Mouse (Mus musculus) effector memory CD4-positive, alpha-beta T cell, adult 5 months (primary cell): ENCODE measurements around the gene Olfr1195. TPM values are rescaled to one million over a fixed set of nuclear protein-coding genes. Genes with fewer than 3 reads are reported as not detected.

Source experiments
- polyA plus RNA-seq: library from polyadenylated mRNA; unstranded; fragments of 100-300 nt; shearing (Covaris generic); gene quantifications from one replicate; pipeline ENCODE4 v1.2.1, GENCODE M21; 2017

The Olfr1195 gene
- not detected for polyA plus RNA-seq

DNA sequence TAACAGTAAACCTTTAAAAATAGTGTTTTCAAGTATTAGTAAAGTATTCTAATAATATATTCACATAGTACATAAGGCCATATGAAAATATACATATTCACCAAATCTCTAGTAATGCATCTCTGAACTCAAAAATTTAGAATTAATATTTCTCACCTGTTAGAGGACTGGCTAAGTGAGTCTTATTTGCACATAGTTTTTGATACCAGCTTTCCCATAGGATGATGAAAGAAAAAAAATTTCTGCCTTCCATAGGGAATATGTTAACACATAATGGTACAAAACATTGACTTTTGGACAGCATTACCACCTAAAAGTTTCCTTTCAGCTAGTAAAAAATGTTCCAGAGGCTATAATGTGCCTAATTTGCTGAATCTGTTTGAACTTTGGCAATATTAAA is at the start of gene Olfr1195:
Gene Olfr1195, minus strand, starts transcription at position 101 of the 400 bp plus-strand sequence.

DNA sequence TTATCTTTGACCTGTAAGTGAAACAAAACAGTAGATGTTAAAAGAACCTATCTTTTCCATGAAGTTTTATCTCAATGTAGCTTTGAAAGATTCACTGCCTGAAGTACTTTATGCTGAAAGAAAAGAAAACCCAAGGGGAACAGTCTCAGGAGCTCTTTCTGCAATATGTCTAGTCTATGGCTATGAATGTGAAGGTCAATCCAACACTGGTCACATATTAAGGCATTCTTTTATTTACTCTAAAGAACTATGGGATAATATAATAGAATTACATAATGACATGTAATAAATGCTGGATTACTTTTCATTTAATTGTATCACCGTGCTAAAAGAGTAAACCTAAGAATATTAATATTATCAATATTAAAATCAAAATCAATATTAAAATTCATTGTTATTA is 43.3 kb upstream of the Olfr1195 start, which contains the start of gene Olfr1197:
Gene Olfr1197, minus strand, starts transcription at position 101 of the 400 bp plus-strand sequence.

DNA sequence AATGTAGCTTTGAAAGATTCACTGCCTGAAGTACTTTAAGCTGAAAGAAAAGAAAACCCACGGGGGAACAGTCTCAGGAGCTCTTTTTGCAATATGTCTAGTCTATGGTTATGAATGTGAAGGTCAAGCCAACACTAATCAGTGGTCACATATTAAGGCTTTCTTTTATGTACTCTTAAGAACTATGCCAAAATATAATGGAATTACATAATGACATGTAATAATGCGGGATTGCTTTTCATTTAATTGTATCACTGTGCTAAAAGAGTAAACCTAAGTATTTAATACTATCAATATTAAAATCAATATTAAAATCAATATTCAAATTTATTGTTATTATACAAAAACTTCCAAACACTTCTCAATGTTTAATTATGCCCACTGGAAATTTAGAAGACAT is 15.5 kb upstream of the Olfr1195 start, which contains the start of gene Olfr1196:
Gene Olfr1196, minus strand, starts transcription at position 101 of the 400 bp plus-strand sequence.

DNA sequence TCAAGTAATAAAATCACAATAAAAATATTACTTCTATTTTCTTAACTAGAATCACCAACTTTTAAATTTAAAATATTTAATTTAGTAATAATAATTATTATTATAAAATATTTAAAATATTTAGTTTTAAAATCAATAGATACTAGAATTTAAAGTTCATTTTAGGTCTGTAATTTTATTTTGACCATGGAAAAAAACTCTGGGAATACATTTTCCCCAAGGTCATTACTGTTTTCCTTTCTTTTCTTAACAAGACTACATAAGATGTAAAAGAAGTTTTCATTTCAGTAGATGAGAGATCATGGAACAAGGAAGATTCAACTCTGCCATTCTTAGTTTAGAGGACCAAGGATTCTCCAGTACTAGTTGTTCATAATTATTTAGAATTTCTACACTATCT is 13.7 kb downstream of the Olfr1195 start, which contains the start of gene Olfr1193:
Gene Olfr1193, plus strand, starts transcription at position 301 of the 400 bp plus-strand sequence.

DNA sequence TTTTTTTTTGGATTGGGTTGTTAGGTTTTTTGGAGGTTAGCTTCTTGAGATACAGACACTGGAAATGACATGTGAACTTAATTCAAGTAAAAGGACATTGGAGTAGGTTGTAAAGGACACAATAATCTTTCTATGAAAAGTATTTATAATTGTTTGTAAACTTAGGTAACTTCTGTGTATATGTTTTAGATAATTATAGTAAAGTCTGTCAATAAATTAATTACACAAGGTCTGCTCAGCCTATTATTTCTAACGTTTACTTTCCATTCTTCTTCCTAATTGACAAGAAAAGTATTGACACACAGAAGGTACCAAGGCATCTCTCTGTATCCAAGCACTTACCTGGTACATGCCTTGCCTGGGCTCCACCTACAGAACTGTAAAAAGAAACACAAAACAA is 40.8 kb downstream of the Olfr1195 start, which contains the start of gene Olfr1192-ps1:
Gene Olfr1192-ps1, plus strand, starts transcription at position 301 of the 400 bp plus-strand sequence.

DNA sequence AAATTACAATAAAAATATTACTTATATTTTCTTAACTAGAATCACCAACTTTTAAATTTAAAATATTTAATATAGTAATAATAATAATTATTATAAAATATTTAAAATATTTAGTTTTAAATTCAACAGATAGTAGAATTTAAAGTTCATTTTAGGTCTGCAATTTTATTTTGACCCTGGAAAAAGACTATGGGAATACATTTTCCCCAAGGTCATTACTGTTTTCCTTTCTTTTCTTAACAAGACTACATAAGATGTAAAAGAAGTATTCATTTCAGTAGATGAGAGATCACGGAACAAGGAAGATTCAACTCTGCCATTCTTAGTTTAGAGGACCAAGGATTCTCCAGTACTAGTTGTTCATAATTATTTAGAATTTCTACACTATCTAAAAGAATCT is 48.7 kb downstream of the Olfr1195 start, which contains the start of gene Olfr1191-ps1:
Gene Olfr1191-ps1, plus strand, starts transcription at position 301 of the 400 bp plus-strand sequence.

Other genes starting within 250 kb of the Olfr1195 start
- not detected for gene Gm13757, start 240.1 kb downstream of the Olfr1195 start, polyA plus RNA-seq
- gene Olfr1183, start 234.3 kb downstream of the Olfr1195 start, polyA plus RNA-seq: not detected
- 0.37 TPM for gene Olfr1184, start 205.6 kb downstream of the Olfr1195 start, polyA plus RNA-seq
- gene Olfr1185-ps1, start 195.9 kb downstream of the Olfr1195 start, polyA plus RNA-seq: not detected
- gene Olfr1186, start 170.6 kb downstream of the Olfr1195 start, polyA plus RNA-seq: not detected
- gene Olfr1188, start 132.3 kb downstream of the Olfr1195 start, polyA plus RNA-seq: not detected
- not detected for gene Olfr1189, start 102.7 kb downstream of the Olfr1195 start, polyA plus RNA-seq
- not detected for gene Olfr1191-ps1, start 48.6 kb downstream of the Olfr1195 start, polyA plus RNA-seq
- gene Olfr1192-ps1, start 40.7 kb downstream of the Olfr1195 start, polyA plus RNA-seq: 0.12 TPM
- gene Olfr1193, start 13.6 kb downstream of the Olfr1195 start, polyA plus RNA-seq: not detected
- gene Olfr1196, start 15.4 kb upstream of the Olfr1195 start, polyA plus RNA-seq: not detected
- not detected for gene Olfr1197, start 43.2 kb upstream of the Olfr1195 start, polyA plus RNA-seq
- gene Olfr1198, start 62.2 kb upstream of the Olfr1195 start, polyA plus RNA-seq: not detected
- gene Olfr1199, start 71.3 kb upstream of the Olfr1195 start, polyA plus RNA-seq: not detected
- not detected for gene Olfr1200, start 81.3 kb upstream of the Olfr1195 start, polyA plus RNA-seq
- not detected for gene Olfr1201, start 103.8 kb upstream of the Olfr1195 start, polyA plus RNA-seq
- 0.19 TPM for gene Olfr1202, start 125.3 kb upstream of the Olfr1195 start, polyA plus RNA-seq
- not detected for gene Olfr1205, start 140.6 kb upstream of the Olfr1195 start, polyA plus RNA-seq
- not detected for gene Olfr1204, start 160.1 kb upstream of the Olfr1195 start, polyA plus RNA-seq
- 0.24 TPM for gene Olfr1206, start 174.0 kb upstream of the Olfr1195 start, polyA plus RNA-seq
- not detected for gene Olfr1208, start 213.1 kb upstream of the Olfr1195 start, polyA plus RNA-seq
- not detected for gene Olfr1209, start 226.0 kb upstream of the Olfr1195 start, polyA plus RNA-seq
- not detected for gene Olfr1211, start 248.9 kb upstream of the Olfr1195 start, polyA plus RNA-seq